Comparison of ENCODE assay signal across 7 mouse cellular contexts in genomic region chr2:112774762-112775161, GRCm38 (mm10).
A peak's percentile ranks its signal among the peaks of the same experiment; 100 is the strongest.
DNase-seq lines count a peak whose midpoint lies in the region; TF ChIP-seq lines count a peak whose summit lies in the region.

No protein-coding gene starts in this region.

- no peaks in the 10 kb centered on the region for H3K9me3 ChIP-seq in ES-Bruce4 (replicated peaks; ENCODE audit: control insufficient read depth, insufficient read depth, low read length, poor library complexity, severe bottlenecking)

- H3K4me3 ChIP-seq in ES-Bruce4 (ENCODE audit: low read depth, low read length) = no peak overlapping the region

- no peak for TF ChIP-seq EP300 in ES-Bruce4 (IDR thresholded peaks at IDR 0.05; ENCODE audit: insufficient read depth, low read depth, low read length)

- TF ChIP-seq CTCF in ES-Bruce4 (IDR thresholded peaks at IDR 0.05; ENCODE audit: low read depth, low read length) = peak; percentile 76

- no peak for TF ChIP-seq POLR2A in ES-Bruce4 (IDR thresholded peaks at IDR 0.05; ENCODE audit: insufficient read depth, low read length)

- H3K36me3 ChIP-seq in ES-Bruce4 (ENCODE audit: control insufficient read depth, insufficient read depth, low read length, poor library complexity, severe bottlenecking) = no peaks in the 10 kb centered on the region

- no peaks in the 10 kb centered on the region for H3K4me1 ChIP-seq in ES-Bruce4 (ENCODE audit: control insufficient read depth, insufficient read depth, low read length)

- DNase-seq in WW6 (ENCODE audit: low read depth, low spot score) = peak; percentile 33
- DNase-seq in cerebellum, postnatal 25 days = peak; percentile 75 to 77
- DNase-seq in gastrocnemius, postnatal 10 days = peak; percentile 59
- DNase-seq in layer of hippocampus, adult 8-10 months (ENCODE audit: low spot score in 2 of 2) = peak; percentile 54 to 77
- peak; percentile 48 for DNase-seq in lung, postnatal 25 days (ENCODE audit: low spot score)
- peak; percentile 34 for DNase-seq in spleen, adult 12 weeks (ENCODE audit: low spot score)

- no peak overlapping the region for H3K9ac ChIP-seq in ES-Bruce4 (ENCODE audit: low read depth, poor library complexity, severe bottlenecking)

- H3K27me3 ChIP-seq in ES-Bruce4 (ENCODE audit: control insufficient read depth, insufficient read depth, low read length, poor library complexity, severe bottlenecking) = no peaks in the 10 kb centered on the region; the same call in 1 of the 2 replicates

- H3K27ac ChIP-seq in ES-Bruce4 (ENCODE audit: insufficient read depth, low read length) = no peak overlapping the region
